Mouse (Mus musculus) lung, postnatal 0 days (tissue): ENCODE data around the gene Dyrk3.

Source experiments
- CTCF ChIP-seq: IDR thresholded peaks from 2 replicates; pipeline ENCODE4 v1.5.1; 2016; ENCODE audit warnings: antibody characterized with exemption, mild to moderate bottlenecking
- EP300 ChIP-seq: IDR thresholded peaks from 2 replicates; pipeline ENCODE4 v1.6.1; 2016; ENCODE audit warnings: antibody characterized with exemption, mild to moderate bottlenecking, control low read depth

GRCm38 (mm10) chr1:131134231-131134630, 3.9 kb downstream of the Dyrk3 start:
- no peak for TF ChIP-seq CTCF
- no peak for TF ChIP-seq EP300
